Mouse (Mus musculus) lung, postnatal 0 days (tissue): Measurements from ENCODE around the gene Hscb. TPM values are rescaled to one million over a fixed set of nuclear protein-coding genes. Genes with fewer than 3 reads are reported as not detected.

Experiments used
- ATAC-seq: fragments of 200-750 bp; cut with Nextera tagmentation; 2 replicates; pipeline ENCODE4 v1.8.0; 2017; ENCODE audit warnings: moderate library complexity
- DNase-seq: peaks from one replicate; pipeline ENCODE4 v3.0.0-alpha.2; 2016; ENCODE audit warnings: low spot score
- H3K27ac ChIP-seq: fragments of 300-500 bp; sonication (generic); 2 replicates; pipeline ENCODE4 v1.5.1; 2014; ENCODE audit warnings: antibody characterized with exemption, mild to moderate bottlenecking, low read length, mixed read lengths
- H3K27me3 ChIP-seq: fragments of 300-500 bp; sonication (generic); replicated peaks from 2 replicates; pipeline ENCODE4 v1.6.1; 2014; ENCODE audit warnings: low read length, mixed read lengths; ENCODE audit not compliant: insufficient read depth
- H3K36me3 ChIP-seq: fragments of 300-500 bp; sonication (generic); 2 replicates; pipeline ENCODE4 v1.6.1; 2014; ENCODE audit warnings: low read length, mixed read lengths; ENCODE audit not compliant: insufficient read depth
- H3K4me1 ChIP-seq: fragments of 300-500 bp; sonication (generic); 2 replicates; pipeline ENCODE4 v1.6.1; 2014; ENCODE audit warnings: antibody characterized with exemption, low read depth, low read length, mixed read lengths; ENCODE audit not compliant: insufficient read depth
- H3K4me2 ChIP-seq: fragments of 300-500 bp; sonication (generic); replicated peaks from 2 replicates; pipeline ENCODE4 v1.6.1; 2014; ENCODE audit warnings: low read depth, mild to moderate bottlenecking, low read length, moderate library complexity, mixed read lengths
- H3K4me3 ChIP-seq: fragments of 300-500 bp; sonication (generic); 2 replicates; pipeline ENCODE4 v1.5.1; 2014; ENCODE audit warnings: low read depth, low read length
- H3K9ac ChIP-seq: fragments of 300-500 bp; sonication (generic); replicated peaks from 2 replicates; pipeline ENCODE4 v1.6.1; 2014; ENCODE audit warnings: low read depth, mild to moderate bottlenecking
- H3K9me3 ChIP-seq: fragments of 300-500 bp; sonication (generic); 2 replicates; pipeline ENCODE4 v1.6.1; 2016; ENCODE audit warnings: low read length, mixed read lengths
- CTCF ChIP-seq: IDR thresholded peaks from 2 replicates; pipeline ENCODE4 v1.5.1; 2016; ENCODE audit warnings: antibody characterized with exemption, mild to moderate bottlenecking
- EP300 ChIP-seq: IDR thresholded peaks from 2 replicates; pipeline ENCODE4 v1.6.1; 2016; ENCODE audit warnings: antibody characterized with exemption, mild to moderate bottlenecking, control low read depth
- WGBS: fragments of 180-500 bp; shearing (Covaris S2); extraction: QIAGEN DNeasy Blood & Tissue Kit; methylation state at CpG from one replicate; pipeline ENCODE4 v1.1.7; 2014; 5-methylcytosine and 5-hydroxymethylcytosine counted together
- polyA plus RNA-seq: library from polyadenylated mRNA; unstranded; fragments of >200 nt; fragmentation: Nextera tagmentation; extraction: Ambion mirVana; gene quantifications from 2 replicates; pipeline ENCODE4 v1.2.1, GENCODE M21; 2015

Hscb gene
- polyA plus RNA-seq, 1 experiment from 2014 or later, result 32.0 TPM

DNA sequence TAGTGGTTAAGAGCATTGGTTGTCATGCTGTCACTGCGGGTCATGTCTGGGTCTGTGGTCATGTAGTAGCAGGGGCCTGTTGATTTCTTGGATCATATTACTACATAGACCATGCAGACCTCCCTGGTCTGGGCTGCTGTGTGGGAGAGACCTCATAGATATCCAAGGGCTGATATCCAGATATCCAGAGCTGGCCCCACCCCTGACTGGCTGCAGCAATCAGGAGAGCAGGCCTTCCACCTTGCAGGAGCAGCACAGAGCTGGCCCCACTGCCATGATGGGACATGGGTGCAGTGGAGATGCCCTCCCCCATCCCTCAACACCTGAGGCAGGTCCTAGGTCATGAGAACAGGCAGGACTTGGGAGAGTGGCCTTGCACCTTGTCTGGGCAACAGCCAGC, 35.7 kb upstream of the Hscb start:
- no peak for DNase-seq
- H3K9ac ChIP-seq, result no peak overlapping the region
- H3K4me2 ChIP-seq, result no peak overlapping the region
- H3K9me3 ChIP-seq, result no peaks in the 10 kb centered on the region
- H3K4me1 ChIP-seq, result no peaks in the 10 kb centered on the region; the same call in 1 of the 2 replicates
- no peaks in the 10 kb centered on the region for H3K27me3 ChIP-seq
- no peak for TF ChIP-seq CTCF
- TF ChIP-seq EP300, result no peak
- WGBS, result 95% methylated on average over 1 of the region's 1 CpGs
- H3K4me3 ChIP-seq, result no peak overlapping the region
- no peak overlapping the region for H3K27ac ChIP-seq
- no peaks in the 10 kb centered on the region for H3K36me3 ChIP-seq
- ATAC-seq, result no peak

DNA sequence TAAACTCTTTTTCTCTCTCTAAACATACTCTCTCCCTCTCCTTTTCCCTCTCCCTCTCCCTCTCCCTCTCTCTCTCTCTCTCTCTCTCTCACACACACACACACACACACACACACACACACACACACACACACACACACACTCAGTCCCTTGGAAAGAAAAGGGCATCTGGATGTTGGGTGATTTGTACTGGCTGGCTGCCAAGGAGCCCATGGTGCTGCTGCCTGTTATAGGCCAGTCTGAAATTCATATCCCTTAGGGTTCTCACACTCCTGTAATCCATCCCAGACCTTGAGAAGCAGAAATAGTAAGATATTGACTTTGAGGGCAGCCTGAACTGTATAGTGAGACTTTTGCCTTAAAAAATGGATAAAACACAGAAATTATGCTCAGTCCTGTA, 35.1 kb upstream of the Hscb start:
- ATAC-seq (no peak), DNase-seq (no peak)
- Histone ChIP-seq H3K9ac (no peak overlapping the region), H3K4me1 (no peaks in the 10 kb centered on the region; the same call in 1 of the 2 replicates), H3K27me3 (no peaks in the 10 kb centered on the region), H3K4me2 (no peak overlapping the region), H3K36me3 (no peaks in the 10 kb centered on the region), H3K27ac (no peak overlapping the region), H3K9me3 (no peaks in the 10 kb centered on the region), H3K4me3 (no peak overlapping the region)
- TF ChIP-seq CTCF (no peak), EP300 (no peak)

DNA sequence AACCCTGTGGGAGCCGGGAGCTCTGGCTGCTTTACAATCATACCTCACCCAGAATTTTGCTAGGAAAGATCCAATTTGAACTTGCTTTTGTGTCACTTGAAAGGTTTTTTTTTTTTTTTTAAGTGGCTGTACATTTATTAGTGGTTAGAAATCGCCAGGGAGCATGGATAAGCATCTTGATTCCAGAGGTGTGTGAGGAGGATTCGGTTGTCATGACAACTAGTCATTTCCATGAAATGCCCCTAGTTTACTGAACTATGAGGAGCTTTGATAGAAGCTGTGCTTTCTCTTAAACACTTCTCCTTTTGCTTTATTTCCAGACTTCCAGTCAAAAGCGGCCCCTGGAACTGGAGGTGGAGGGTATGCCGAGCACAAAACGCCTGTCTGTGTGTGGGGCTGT, 33.6 kb upstream of the Hscb start:
- Histone ChIP-seq H3K27ac (no peak overlapping the region), H3K36me3 (no peaks in the 10 kb centered on the region), H3K4me2 (no peak overlapping the region), H3K9ac (no peak overlapping the region), H3K27me3 (no peaks in the 10 kb centered on the region), H3K4me3 (no peak overlapping the region), H3K4me1 (no peaks in the 10 kb centered on the region), H3K9me3 (no peaks in the 10 kb centered on the region)
- TF ChIP-seq EP300, result no peak
- no peak for TF ChIP-seq CTCF
- DNase-seq, result no peak
- 89% methylated on average over 6 of the region's 6 CpGs for WGBS
- ATAC-seq, result no peak

DNA sequence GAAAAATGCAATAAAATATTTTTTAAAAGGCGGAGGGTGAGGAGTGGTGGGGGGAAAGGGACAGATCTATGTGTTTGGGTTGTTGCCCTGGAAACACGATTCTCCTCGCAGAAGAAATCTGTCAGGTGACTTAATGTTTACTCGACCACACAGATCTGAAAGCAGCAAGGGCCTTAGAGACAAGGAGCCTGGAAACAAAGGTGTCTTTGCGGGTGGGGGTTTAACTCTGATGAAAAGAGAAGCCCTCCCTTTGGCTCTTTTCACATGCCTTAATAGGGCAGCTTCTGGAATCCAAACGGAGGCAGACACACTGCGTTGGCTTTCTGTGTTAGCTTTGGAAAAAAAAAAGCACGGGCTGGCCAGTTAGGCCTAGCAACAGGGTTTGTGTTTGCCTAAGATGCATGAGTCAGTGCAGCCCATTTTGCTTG, 29.7 kb upstream of the Hscb start:
- Histone ChIP-seq H3K4me3 (no peak overlapping the region), H3K27me3 (no peaks in the 10 kb centered on the region), H3K27ac (no peak overlapping the region), H3K9me3 (no peaks in the 10 kb centered on the region), H3K4me2 (no peak overlapping the region), H3K36me3 (no peaks in the 10 kb centered on the region), H3K4me1 (no peaks in the 10 kb centered on the region), H3K9ac (no peak overlapping the region)
- TF ChIP-seq CTCF, result no peak
- TF ChIP-seq EP300, result no peak
- WGBS, result 26% methylated on average over 8 of the region's 8 CpGs
- DNase-seq (peak; percentile 41), ATAC-seq (peak; percentile 61)

DNA sequence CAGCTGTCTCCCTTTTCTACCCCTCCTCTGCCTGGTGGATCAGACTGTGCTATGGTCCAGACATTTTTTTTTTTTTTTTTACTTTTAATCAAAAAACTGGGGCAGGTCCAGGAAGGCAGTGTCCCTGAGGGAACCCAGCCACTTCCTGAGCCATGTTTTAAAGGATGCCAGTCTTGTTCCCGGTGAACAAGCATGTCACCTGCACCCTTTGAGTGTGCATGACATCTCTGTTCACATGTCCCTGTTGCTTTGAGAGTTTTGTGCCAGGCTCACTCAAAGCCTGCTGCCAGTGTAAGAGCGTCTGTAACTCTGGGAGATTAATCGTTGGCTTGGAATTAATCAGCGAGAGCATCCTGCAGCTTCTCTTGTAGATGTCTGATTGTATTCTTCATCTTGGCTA, 28.9 kb upstream of the Hscb start:
- Histone ChIP-seq H3K9me3 (no peaks in the 10 kb centered on the region), H3K4me2 (no peak overlapping the region), H3K4me1 (no peaks in the 10 kb centered on the region), H3K27me3 (no peaks in the 10 kb centered on the region), H3K36me3 (no peaks in the 10 kb centered on the region), H3K4me3 (no peak overlapping the region), H3K9ac (no peak overlapping the region), H3K27ac (no peak overlapping the region; the same call in 1 of the 2 replicates)
- no peak for TF ChIP-seq CTCF
- no peak for TF ChIP-seq EP300
- ATAC-seq, result no peak
- WGBS, result 53% methylated on average over 4 of the region's 4 CpGs
- DNase-seq, result no peak

DNA sequence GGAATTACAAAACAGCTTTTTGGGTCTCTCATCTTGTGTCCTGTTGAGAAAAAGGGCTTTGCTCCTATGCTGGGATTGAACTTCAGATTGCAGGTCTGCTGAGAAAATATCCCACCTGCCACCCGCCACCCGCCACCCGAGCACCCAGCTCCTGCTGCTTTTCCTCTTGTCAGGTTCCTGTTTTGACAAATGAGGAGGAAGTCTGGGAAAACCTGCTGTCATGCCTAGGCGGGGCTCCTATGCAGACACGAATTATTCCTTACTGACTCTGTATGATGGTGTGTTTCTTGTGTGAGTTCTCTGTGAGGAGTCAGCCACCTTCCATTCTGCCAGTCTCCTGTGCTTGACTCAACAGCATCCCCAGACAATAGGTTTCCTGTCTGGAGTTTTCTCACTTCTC, 20.9 kb upstream of the Hscb start:
- no peak for TF ChIP-seq CTCF
- TF ChIP-seq EP300, result no peak
- peaks cover 9% of the 10 kb centered on the region; the same call in 1 of the 2 replicates for H3K4me1 ChIP-seq
- DNase-seq, result no peak
- no peak for ATAC-seq
- no peaks in the 10 kb centered on the region for H3K27me3 ChIP-seq
- WGBS, result 77% methylated on average over 5 of the region's 5 CpGs
- H3K27ac ChIP-seq, result peak overlapping the region; percentile 89; the same call in 1 of the 2 replicates
- H3K4me2 ChIP-seq, result no peak overlapping the region
- H3K4me3 ChIP-seq, result no peak overlapping the region
- H3K36me3 ChIP-seq, result no peaks in the 10 kb centered on the region
- no peak overlapping the region for H3K9ac ChIP-seq
- no peaks in the 10 kb centered on the region for H3K9me3 ChIP-seq
